Mouse (Mus musculus) cerebellum, postnatal 25 days (tissue): ENCODE measurements around the gene Bean1.

Experiments
- DNase-seq, 2 experiments: peaks; one replicate each; pipeline ENCODE4 v3.0.0; 2021; ENCODE audit warnings: mixed read lengths in 2 of 2

The Bean1 gene

GRCm38 (mm10) chr8:104170118-104171049 lies at the start of gene Bean1:
Bean1 (plus strand) TSS chr8:104170442.
- DNase-seq, result peak; percentile 42 to 54

DNA sequence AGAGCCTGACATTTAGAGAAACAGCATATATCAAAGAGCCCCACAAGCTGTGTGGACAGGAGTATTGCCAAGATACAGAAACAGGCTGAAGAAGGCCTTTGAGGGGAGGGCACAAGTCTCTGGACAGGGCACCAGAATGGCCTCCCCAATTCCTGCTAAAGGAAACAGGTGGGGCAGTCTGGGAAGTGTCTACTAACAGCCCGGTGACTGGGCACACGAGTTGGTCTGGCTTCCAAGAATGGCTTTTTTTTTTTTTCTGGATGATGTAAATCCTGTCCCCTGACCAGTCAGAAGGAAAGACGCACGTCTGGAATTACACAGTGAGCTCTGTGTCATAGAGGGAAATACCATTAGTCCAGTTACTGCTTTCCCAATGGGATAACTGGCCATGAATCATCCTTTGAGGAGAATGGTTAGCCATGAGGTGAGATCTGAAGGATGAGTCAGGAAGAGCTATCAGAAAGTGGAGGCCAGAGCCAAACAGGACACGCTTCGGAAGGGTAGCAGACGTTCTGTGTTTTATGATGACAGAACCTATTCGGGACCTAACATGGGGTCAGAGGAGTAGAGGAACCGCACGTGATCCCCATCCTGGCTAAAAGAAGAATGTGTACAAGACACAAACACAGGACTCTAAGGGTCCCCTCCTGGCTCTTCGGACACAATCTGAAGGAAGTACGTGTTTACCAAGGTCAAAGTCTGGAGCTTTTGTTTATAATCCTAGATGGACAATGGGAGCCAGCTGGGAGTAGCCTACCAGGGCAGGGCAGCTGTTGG lies 48.4 kb upstream of the Bean1 start:
- DNase-seq, result no peak

- no peak for DNase-seq
These were observed 47.1 kb upstream of the Bean1 start for GRCm38 (mm10) chr8:104123080-104123657.

- DNase-seq, result no peak
These were observed 45.7 kb upstream of the Bean1 start for GRCm38 (mm10) chr8:104124534-104124933.

DNA sequence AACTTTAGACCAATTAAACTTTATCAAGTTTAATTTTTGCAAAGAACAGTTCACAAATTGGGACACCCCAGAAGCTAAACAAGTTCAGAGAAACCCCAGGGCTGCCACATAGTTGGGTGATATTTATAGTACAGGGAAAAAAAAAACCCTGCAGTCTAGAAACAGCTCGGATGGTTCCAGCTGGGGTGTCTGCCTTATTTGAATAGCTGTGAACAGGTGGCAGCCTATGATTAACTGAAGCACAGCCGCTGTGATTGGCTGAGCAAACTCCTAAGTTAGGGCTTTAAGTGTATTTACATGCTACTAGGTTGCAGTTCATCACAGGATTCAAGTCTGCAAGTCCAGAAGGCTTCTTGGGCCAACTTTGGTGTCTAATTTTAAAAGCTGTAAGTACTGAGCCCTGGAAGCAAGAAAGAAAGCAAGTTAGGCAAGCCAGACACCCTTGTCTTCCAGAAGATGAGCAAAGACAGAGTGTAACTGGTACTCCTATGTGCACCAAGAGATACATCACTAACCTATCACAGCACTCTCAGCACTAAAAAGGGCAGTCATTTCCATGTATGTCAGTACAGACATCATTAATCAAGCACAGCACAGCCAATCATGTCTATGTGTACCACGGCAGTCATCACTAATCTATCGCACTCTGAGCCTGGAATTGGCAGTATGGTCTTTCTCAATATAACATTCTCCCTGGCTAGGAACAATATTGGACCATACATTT lies 42.9 kb upstream of the Bean1 start:
- DNase-seq, result no peak

DNA sequence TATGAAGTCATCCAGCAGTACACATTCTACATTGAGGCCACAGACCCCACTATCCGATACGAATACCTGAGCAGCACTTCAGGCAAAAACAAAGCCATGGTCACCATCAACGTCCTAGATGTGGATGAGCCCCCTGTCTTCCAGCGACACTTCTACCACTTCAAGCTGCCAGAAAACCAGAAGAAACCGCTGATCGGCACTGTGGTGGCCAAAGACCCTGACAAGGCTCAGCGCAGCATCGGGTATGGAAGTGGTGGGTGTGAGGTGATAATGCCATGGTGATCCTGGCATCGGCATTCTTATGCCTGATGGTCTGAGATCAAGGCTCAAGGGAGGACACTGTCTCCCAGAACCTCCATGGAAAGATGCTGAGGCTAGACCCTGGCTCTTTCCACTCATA lies 39.3 kb upstream of the Bean1 start:
- DNase-seq, result no peak

DNA sequence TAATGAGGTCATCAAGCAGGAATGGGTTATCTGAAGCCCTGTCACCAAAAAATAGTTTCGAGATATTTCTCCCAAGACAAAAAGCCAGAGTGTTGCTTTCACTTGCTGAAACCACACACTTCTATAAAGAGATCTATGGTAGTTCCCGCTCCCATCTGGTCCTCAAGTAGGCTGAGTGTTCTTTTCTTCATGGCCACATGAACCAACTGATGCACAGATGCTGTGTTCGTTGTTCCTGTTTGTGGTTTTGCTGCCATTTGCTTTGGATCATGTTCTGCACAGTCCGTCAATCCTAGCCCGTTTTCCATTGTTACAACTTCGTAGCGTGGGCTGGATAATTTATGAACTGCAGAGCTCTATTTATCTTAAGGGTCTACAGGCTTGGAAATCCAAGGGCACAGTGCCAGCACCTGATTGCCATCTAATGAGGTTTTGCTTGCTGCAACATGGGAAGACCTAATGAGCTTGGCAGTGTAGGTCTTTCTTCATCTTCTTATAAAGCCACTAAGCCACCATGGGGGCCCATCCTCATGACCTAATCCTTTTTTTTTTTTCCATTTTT lies 38.7 kb upstream of the Bean1 start:
- DNase-seq, result no peak

DNA sequence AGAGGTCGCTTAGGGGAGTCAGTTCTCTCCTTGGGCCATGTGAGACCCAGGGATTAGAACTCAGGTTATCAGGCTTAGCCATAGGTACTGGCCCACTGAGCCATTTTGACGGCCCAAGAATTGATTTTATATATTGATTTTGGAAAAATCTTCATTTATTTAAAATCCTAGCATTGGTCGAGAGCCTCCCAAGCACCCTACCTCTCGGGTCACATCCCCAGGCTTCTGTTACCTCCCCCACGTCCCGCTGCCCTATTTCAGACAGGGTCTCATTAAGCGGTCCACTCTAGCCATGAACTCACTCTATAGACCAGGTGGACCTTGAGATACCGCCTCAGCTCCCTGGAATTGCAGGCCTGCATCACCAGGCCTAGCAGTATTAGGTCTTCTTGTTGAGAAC lies 35.7 kb upstream of the Bean1 start:
- DNase-seq, result no peak

GRCm38 (mm10) chr8:104136277-104136676 lies 34.0 kb upstream of the Bean1 start:
- DNase-seq, result no peak

DNA sequence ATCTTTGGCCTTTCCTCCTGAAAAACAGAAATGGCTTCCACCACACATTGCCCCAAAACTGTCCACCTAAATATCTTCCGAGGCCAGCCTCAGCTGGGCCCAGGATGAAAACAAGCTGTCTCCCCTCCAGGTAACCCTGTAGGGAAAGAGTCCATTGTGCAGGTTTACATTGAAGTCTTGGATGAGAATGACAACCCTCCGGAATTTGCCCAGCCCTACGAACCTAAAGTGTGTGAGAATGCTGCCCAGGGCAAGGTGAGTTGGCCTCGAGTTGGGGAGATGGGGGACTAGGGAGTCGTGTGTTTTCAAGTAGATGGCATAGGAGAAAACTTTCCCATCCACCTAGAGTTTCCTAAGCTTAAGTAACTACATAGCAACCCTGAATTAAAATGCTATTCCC lies 32.6 kb upstream of the Bean1 start:
- no peak for DNase-seq

GRCm38 (mm10) chr8:104140611-104141010 lies 29.6 kb upstream of the Bean1 start:
- no peak for DNase-seq

DNA sequence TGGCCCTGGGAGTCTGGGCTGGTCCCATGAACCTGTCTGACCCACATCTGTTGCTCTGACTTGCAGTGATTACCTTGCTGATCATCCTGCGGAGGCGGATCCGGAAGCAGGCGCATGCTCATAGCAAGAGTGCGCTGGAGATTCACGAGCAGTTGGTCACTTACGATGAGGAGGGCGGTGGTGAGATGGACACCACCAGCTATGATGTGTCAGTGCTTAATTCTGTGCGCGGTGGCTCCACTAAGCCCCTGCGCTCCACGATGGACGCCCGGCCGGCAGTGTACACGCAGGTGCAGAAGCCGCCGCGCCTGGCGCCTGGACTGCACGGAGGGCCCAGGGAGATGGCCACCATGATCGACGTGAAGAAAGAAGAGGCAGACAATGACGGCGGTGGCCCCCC lies 27.8 kb upstream of the Bean1 start:
- no peak for DNase-seq

DNA sequence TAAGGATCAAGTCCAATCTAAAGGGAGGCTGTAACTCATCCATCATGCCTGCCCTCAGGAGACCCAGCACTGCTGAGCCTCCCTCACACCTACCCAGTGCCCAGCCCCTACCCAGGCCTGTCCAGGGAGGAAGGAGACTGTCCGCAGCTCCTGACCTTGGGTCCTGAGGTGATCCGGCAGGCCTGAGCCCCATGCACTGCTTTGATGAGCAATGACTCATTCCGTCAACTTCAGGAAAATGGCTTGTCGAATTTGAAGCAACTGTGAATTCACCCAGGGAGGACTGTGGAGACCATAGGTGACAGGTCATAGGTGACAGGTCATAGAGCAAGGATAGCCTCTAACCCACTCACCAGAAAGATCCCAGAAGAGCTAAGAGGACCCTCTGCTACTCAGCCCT lies 26.9 kb upstream of the Bean1 start:
- DNase-seq, result no peak

DNA sequence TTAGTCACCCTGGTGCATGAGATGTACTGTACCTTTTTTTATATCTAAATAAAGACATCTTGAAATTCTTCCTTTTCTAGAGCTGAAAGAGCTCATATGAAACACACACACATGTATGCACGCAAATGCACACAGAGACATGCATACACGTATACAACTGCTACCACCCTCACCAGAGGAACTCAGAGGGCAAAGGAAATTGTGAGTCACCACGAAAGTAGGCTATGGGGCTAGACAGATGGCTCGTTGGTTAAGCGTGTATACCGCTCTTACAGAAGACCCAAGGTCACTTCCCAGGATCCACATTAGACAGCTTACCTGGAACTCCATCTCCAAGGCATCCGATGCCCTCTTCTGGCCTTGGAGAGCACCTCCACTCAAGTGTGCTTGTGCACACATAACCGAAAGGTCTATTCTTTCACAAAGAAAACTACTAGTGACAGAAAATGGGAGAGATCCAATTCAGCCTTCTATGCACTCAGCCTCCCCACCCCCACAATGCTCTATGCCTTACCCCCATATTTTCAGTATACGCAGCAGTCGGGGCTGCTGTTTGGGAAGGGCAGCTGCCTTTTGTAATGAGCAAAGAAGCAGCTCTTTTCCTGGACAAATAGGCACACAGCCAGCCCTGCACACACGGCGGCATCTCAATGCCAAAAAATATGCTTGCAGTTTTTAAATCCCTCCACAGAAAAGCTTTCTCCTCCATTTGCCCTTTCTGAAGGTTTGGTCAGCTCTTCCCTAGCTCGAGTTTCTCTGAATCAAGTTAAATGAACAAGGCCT lies 25.6 kb upstream of the Bean1 start:
- peak in 1 of 2 experiments; percentile 16 for DNase-seq

DNA sequence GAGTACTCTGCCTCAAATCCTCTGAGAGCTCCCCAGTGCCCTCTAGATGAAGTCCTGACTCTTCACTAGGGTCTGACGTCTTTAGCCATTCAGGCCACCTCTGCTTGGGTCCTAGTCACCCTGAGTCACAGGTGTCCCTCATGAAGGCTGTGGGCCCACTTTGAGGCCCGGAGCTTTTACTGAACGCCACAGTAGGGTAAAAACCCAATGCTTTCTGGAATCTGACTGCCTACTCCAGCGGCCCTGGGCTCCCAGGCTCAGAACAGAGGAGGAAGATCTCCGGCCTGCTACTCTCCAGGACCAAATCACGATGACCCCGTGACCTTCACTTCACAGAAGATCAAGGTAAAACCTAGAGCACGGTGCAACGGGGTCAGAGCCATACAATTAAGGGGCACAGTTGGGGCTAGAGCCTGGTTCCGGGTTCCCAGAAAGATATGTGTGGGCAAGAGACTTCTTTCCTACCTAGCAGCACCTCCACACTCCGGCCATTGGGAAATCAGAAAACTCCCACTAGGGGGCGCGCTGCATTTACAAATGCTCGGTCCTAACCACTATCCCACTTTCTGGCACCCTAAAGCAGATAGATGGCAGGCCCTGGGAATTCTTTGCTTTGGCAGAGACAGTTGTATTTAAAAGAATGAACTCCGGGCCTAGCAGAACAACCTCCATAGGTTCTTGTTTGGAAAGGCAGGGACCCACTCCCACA lies 24.1 kb upstream of the Bean1 start:
- DNase-seq, result peak; percentile 83 to 88

DNA sequence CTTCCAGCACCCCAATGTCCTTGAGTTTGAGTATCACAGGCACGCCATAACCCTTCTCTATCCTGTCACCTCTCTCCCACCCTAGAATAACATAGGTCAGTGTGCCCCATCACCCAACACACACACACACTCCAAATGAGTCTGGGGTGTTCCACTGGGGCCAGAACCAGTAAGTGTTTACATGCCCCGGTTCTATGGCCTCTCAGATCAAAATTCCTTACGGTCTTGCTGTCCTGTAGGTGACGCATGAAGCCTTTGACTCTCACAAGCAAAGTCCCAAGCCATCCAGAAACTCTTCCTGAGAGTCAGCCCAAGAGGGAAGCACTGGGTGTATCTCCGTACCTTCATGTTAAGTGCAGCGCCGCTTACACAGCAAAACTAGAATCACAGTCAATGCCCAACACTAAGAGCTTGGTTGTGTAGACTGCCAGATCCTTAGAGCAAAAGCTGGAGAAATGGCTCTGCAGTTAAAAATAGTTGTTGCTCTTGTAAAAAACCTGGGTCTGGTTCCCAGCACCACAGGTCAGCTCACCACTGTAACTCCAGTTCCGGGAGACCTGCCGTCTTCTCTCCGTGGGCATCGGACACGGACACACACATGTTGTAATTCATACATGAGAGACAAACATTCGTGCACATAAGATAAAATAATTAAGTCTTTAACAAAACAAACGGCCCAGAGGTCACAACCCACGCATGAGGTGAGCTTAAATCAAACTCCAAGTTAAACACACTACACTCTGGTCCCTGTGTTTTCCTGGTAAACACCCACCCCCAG lies 23.3 kb upstream of the Bean1 start:
- DNase-seq, result no peak

GRCm38 (mm10) chr8:104147947-104148346 lies 22.3 kb upstream of the Bean1 start:
- no peak for DNase-seq

GRCm38 (mm10) chr8:104160731-104161130 lies 9.5 kb upstream of the Bean1 start:
- no peak for DNase-seq

DNA sequence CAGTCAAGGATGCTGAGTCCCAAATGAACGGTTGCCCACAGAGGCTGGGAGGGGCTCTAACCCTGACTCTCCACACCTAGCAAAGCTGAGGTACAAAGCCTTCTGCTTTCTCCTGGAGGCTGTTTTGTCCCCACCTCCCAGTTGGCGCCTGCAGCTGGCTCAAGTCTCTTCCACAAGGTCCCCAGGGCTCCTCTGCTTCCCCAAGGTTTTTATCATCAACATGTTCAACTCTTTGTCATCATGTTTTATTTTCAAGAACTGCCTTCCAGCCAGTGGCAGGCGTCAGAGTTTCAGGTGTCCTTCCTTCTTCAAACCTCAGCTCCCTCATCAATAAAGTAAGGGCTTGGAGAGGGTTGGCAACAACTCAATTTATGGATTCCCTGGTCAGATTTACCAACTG lies 781 bp upstream of the Bean1 start:
- DNase-seq, result no peak

- DNase-seq, result no peak
These were observed 893 bp downstream of the Bean1 start for GRCm38 (mm10) chr8:104171050-104171620.
